Comparison of ENCODE assay signal across 16 mouse cellular contexts in genomic region chr9:77757331-77757730, GRCm38 (mm10). TPM values are rescaled to one million over a fixed set of nuclear protein-coding genes. Genes with fewer than 3 reads are reported as not detected.
DNase-seq lines count a peak whose midpoint lies in the region; ATAC-seq and TF ChIP-seq lines count a peak whose summit lies in the region.
"Had no signal": no experiment of that assay in that cellular context is flagged by ENCODE, and none has a peak within 500 bp of the region (broad histone marks: within the 10 kb centered on the region; RNA-seq: fewer than 3 reads in every experiment).

No protein-coding gene starts in this region.

- ATAC-seq in G1E (ENCODE audit: extremely low read depth, insufficient number of reproducible peaks, low FRiP score, poor library complexity, severe bottlenecking) = peak; percentile 50
- peak; percentile 73 for ATAC-seq in erythroblast, adult 5-6 weeks (replicated peaks; ENCODE audit: low FRiP score, poor library complexity, severe bottlenecking)
- peak; percentile 74 for ATAC-seq in liver, embryonic 14.5 days (ENCODE audit: insufficient read depth)
- ATAC-seq in frontal cortex, adult (ENCODE audit: low TSS enrichment) = no peak

- H3K4me3 ChIP-seq in heart, embryonic 10.5 days = no peak overlapping the region
- H3K4me3 ChIP-seq in G1E (ENCODE audit: low read depth, low read length) = no peak overlapping the region
- peak overlapping the region; percentile 18 to 89 for H3K4me3 ChIP-seq in liver, embryonic 14.5 days (ENCODE audit: insufficient read depth in 1 of 2, low read depth in 2 of 2, low read length in 2 of 2)
- H3K4me3 ChIP-seq: forebrain, embryonic 12.5 days; hindbrain, embryonic 13.5 days; neural tube, embryonic 12.5 days had no signal

- H3K9me3 ChIP-seq in heart, embryonic 10.5 days = no peaks in the 10 kb centered on the region
- H3K9me3 ChIP-seq in G1E (replicated peaks) = no peaks in the 10 kb centered on the region
- no peaks in the 10 kb centered on the region for H3K9me3 ChIP-seq in liver, embryonic 14.5 days (ENCODE audit: control insufficient read depth, low read length)
- H3K9me3 ChIP-seq: forebrain, embryonic 12.5 days; hindbrain, embryonic 13.5 days; neural tube, embryonic 12.5 days had no signal

- no peak overlapping the region for H3K27ac ChIP-seq in heart, embryonic 10.5 days
- H3K27ac ChIP-seq in liver, embryonic 14.5 days = peak overlapping the region; percentile 77
- H3K27ac ChIP-seq: forebrain, embryonic 12.5 days; hindbrain, embryonic 13.5 days; neural tube, embryonic 12.5 days had no signal

- peak overlapping the region; percentile 80 for H3K4me2 ChIP-seq in liver, embryonic 14.5 days (ENCODE audit: low read depth)
- H3K4me2 ChIP-seq: forebrain, embryonic 12.5 days; hindbrain, embryonic 13.5 days; lung, embryonic 14.5 days had no signal

- no peaks in the 10 kb centered on the region for H3K27me3 ChIP-seq in heart, embryonic 10.5 days (ENCODE audit: insufficient read depth, poor library complexity, severe bottlenecking)
- H3K27me3 ChIP-seq in G1E (ENCODE audit: insufficient read depth, low read length) = no peaks in the 10 kb centered on the region
- H3K27me3 ChIP-seq in liver, embryonic 14.5 days (ENCODE audit: control insufficient read depth, insufficient read depth, low read length) = no peaks in the 10 kb centered on the region
- H3K27me3 ChIP-seq: forebrain, embryonic 12.5 days; neural tube, embryonic 12.5 days had no signal

- peak; percentile 75 for DNase-seq in heart, embryonic 10.5 days (ENCODE audit: low spot score)
- DNase-seq in heart, adult 9 months (ENCODE audit: low spot score in 2 of 2) = no peak
- DNase-seq in G1E (ENCODE audit: low spot score) = no peak
- peak; percentile 62 to 68 (median 63) for DNase-seq in liver, embryonic 14.5 days (ENCODE audit: low read depth in 3 of 3, low spot score in 3 of 3)
- no peak for DNase-seq in urinary bladder, postnatal 4 days (ENCODE audit: low spot score in 2 of 2)
- DNase-seq in embryo, embryonic 9.5 days (ENCODE audit: extremely low spot score) = no peak
- DNase-seq: adrenal gland, postnatal 10 days; heart, postnatal 10 days; left cerebral cortex, postnatal 4 days; lung, embryonic 14.5 days; thymus, postnatal 4 days had no signal

- TF ChIP-seq EP300 in liver, embryonic 14.5 days (IDR thresholded peaks at IDR 0.05; ENCODE audit: low read depth) = peak; percentile 73

- no peak for TF ChIP-seq CTCF in G1E (IDR thresholded peaks at IDR 0.05; ENCODE audit: low read depth, low read length)
- no peak for TF ChIP-seq CTCF in liver, embryonic 14.5 days (IDR thresholded peaks at IDR 0.05; ENCODE audit: low read depth)

- 44% methylated on average over 1 of the region's 1 CpGs for WGBS in heart, embryonic 10.5 days
- 21% methylated on average over 1 of the region's 1 CpGs for WGBS in liver, embryonic 14.5 days (ENCODE audit: insufficient replicate concordance)

- H3K36me3 ChIP-seq in heart, embryonic 10.5 days = no peaks in the 10 kb centered on the region
- H3K36me3 ChIP-seq in G1E (replicated peaks) = peaks cover 34% of the 10 kb centered on the region
- peaks cover 21% of the 10 kb centered on the region for H3K36me3 ChIP-seq in liver, embryonic 14.5 days (replicated peaks; ENCODE audit: control insufficient read depth, insufficient read depth, low read depth)
- H3K36me3 ChIP-seq: forebrain, embryonic 12.5 days; hindbrain, embryonic 13.5 days; neural tube, embryonic 12.5 days had no signal

- peaks cover 4% of the 10 kb centered on the region; the same call in 1 of the 2 replicates for H3K4me1 ChIP-seq in heart, embryonic 10.5 days
- H3K4me1 ChIP-seq in G1E (ENCODE audit: insufficient read depth, low read depth, low read length) = peaks cover 27% of the 10 kb centered on the region
- peaks cover 16 to 23% of the 10 kb centered on the region in 2 experiments for H3K4me1 ChIP-seq in liver, embryonic 14.5 days (replicated peaks; ENCODE audit: control insufficient read depth in 2 of 2, insufficient read depth in 2 of 2, low read length in 1 of 2)

- peak overlapping the region; percentile 47 for H3K9ac ChIP-seq in liver, embryonic 14.5 days (replicated peaks)
- H3K9ac ChIP-seq: forebrain, embryonic 12.5 days; hindbrain, embryonic 13.5 days; lung, embryonic 14.5 days; neural tube, embryonic 12.5 days had no signal

RNA-seq across cellular contexts. Expression of gene Gclc, which starts 3.0 kb away (rescaled TPM):
- 12.2 and 15.4 TPM in 2 replicates for polyA plus RNA-seq in heart, embryonic 10.5 days (2016; fragmentation: Nextera tagmentation; extraction: Ambion mirVana)
- total RNA-seq in G1E (2014; fragmentation: Nextera tagmentation) (47.9 and 51.8 TPM in 2 replicates), G1E (2017) (46.2 and 50.1 TPM in 2 replicates)
- 18.2 and 18.5 TPM in 2 replicates for polyA plus RNA-seq in G1E (2012)
- 86.1 and 90.7 TPM in 2 replicates for total RNA-seq in erythroblast, adult 5-6 weeks (2015; ENCODE audit: low replicate concordance)
- 92.9 and 131 TPM in 2 replicates for total RNA-seq in erythroblast, adult 5-6 weeks (2017; ENCODE audit: low replicate concordance)
- polyA plus RNA-seq in liver, embryonic 14.5 days (2012; rRNA removed) = 24.1 and 30.9 TPM in 2 replicates
- polyA plus RNA-seq in liver, embryonic 14.5 days (2014; fragmentation: Nextera tagmentation; extraction: Ambion mirVana) = 26.6 and 31.8 TPM in 2 replicates

Comparison
In these comparisons a context has a peak if more than half of its experiments do, and no peak if none do; other contexts are left out.
1. DNase-seq: peak in heart, embryonic 10.5 days (single experiment) and liver, embryonic 14.5 days (3 of 3); none in heart, adult 9 months (0 of 2), G1E (single experiment), urinary bladder, postnatal 4 days (0 of 2) and embryo, embryonic 9.5 days (single experiment).
2. H3K4me3 ChIP-seq: peak in liver, embryonic 14.5 days (2 of 2); none in heart, embryonic 10.5 days (single experiment) and G1E (single experiment).